Mouse (Mus musculus) neural tube, embryonic 11.5 days (tissue): ENCODE data around the gene Rnf207. TPM values are rescaled to one million over a fixed set of nuclear protein-coding genes. Genes with fewer than 3 reads are reported as not detected.

ENCODE experiments used
- ATAC-seq: fragments of 200-750 bp; cut with Nextera tagmentation; 2 replicates; pipeline ENCODE4 v1.8.0; 2017; ENCODE audit warnings: moderate number of reproducible peaks, mild to moderate bottlenecking, moderate TSS enrichment, moderate library complexity; ENCODE audit not compliant: insufficient read depth, low FRiP score, low TSS enrichment
- DNase-seq: peaks from one replicate; pipeline ENCODE4 v3.0.0-alpha.2; 2015; ENCODE audit warnings: low spot score
- H3K27ac ChIP-seq: fragments of 300-500 bp; sonication (generic); 2 replicates; pipeline ENCODE4 v1.5.1; 2014; ENCODE audit warnings: low read depth, mild to moderate bottlenecking, low read length
- H3K27me3 ChIP-seq: fragments of 300-500 bp; sonication (generic); 2 replicates; pipeline ENCODE4 v1.6.1; 2014; ENCODE audit warnings: mild to moderate bottlenecking, low read length, mixed read lengths; ENCODE audit not compliant: control insufficient read depth, insufficient read depth
- H3K36me3 ChIP-seq: fragments of 300-500 bp; sonication (generic); 2 replicates; pipeline ENCODE4 v1.6.1; 2014; ENCODE audit warnings: mild to moderate bottlenecking, low read length, moderate library complexity, mixed read lengths; ENCODE audit not compliant: control insufficient read depth, insufficient read depth
- H3K4me1 ChIP-seq: fragments of 300-500 bp; sonication (generic); 2 replicates; pipeline ENCODE4 v1.6.1; 2014; ENCODE audit warnings: low read length, mixed read lengths; ENCODE audit not compliant: control insufficient read depth, insufficient read depth
- H3K4me2 ChIP-seq: fragments of 300-500 bp; sonication (generic); 2 replicates; pipeline ENCODE4 v1.6.1; 2014; ENCODE audit warnings: low read depth, mild to moderate bottlenecking, moderate library complexity
- H3K4me3 ChIP-seq: fragments of 300-500 bp; sonication (generic); 2 replicates; pipeline ENCODE4 v1.5.1; 2014; ENCODE audit warnings: low read depth, low read length
- H3K9ac ChIP-seq: fragments of 300-500 bp; sonication (generic); 2 replicates; pipeline ENCODE4 v1.6.1; 2014; ENCODE audit warnings: mild to moderate bottlenecking, low read length
- H3K9me3 ChIP-seq: fragments of 300-500 bp; sonication (generic); 2 replicates; pipeline ENCODE4 v1.6.1; 2016; ENCODE audit warnings: low read length; ENCODE audit not compliant: control insufficient read depth
- WGBS: fragments of 180-500 bp; shearing (Covaris S2); extraction: QIAGEN DNeasy Blood & Tissue Kit; methylation state at CpG from one replicate; pipeline ENCODE4 v1.1.7; 2014; 5-methylcytosine and 5-hydroxymethylcytosine counted together
- polyA plus RNA-seq: library from polyadenylated mRNA; unstranded; fragments of >200 nt; fragmentation: Nextera tagmentation; extraction: Ambion mirVana; gene quantifications from 2 replicates; pipeline ENCODE4 v1.2.1, GENCODE M21; 2014

Rnf207 gene
- polyA plus RNA-seq, 1 experiment from 2014 or later: 2.1 TPM

DNA sequence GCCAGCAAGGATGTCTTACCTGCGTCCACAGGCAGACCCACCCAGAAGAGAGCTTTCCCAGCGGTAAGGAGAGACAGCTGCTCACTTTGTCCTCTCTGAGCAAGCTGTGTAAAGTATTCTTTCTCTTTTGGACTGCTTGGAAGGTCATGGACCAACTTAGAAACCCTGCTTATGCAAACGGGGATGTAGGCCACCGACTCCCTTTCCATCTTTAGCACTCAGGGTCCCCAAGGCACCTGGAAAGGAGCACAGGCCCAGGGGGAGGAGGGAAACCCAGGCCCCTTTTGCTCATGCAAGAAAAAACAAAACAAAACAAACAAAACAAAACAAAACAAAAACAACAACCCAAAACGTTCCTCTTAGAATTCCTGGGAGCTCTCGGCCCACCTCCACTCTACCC, 27.2 kb downstream of the Rnf207 start, which contains the start of gene Hes3:
Gene Hes3, minus strand, starts transcription at position 101 of the 400 bp plus-strand sequence.
- Histone ChIP-seq H3K4me1 (peaks cover 59% of the 10 kb centered on the region), H3K4me2 (peak within 1 kb of the TSS; percentile 47), H3K36me3 (no peaks in the 10 kb centered on the region), H3K27me3 (peaks cover 56% of the 10 kb centered on the region), H3K9me3 (no peaks in the 10 kb centered on the region), H3K4me3 (peak within 1 kb of the TSS; percentile 23), H3K27ac (no peak within 1 kb of the TSS), H3K9ac (peak within 1 kb of the TSS; percentile 45)
- WGBS: 21% methylated on average over 6 of the region's 6 CpGs
- ATAC-seq (no peak), DNase-seq (no peak)

- Histone ChIP-seq H3K36me3 (no peaks in the 10 kb centered on the region), H3K27ac (no peak overlapping the region), H3K4me2 (peak overlapping the region; percentile 47), H3K4me1 (peaks cover 63% of the 10 kb centered on the region), H3K9ac (0 out of 2 replicates have a peak overlapping the region, but pooled peaks have one; percentile 45), H3K4me3 (no peak overlapping the region), H3K9me3 (no peaks in the 10 kb centered on the region), H3K27me3 (peaks cover 61% of the 10 kb centered on the region)
- ATAC-seq (no peak; the same call in 1 of the 2 replicates), DNase-seq (no peak)
- WGBS: 5% methylated on average over 11 of the region's 11 CpGs
Measured at GRCm38 (mm10) chr4:152290991-152291390, 27.8 kb downstream of the Rnf207 start.

DNA sequence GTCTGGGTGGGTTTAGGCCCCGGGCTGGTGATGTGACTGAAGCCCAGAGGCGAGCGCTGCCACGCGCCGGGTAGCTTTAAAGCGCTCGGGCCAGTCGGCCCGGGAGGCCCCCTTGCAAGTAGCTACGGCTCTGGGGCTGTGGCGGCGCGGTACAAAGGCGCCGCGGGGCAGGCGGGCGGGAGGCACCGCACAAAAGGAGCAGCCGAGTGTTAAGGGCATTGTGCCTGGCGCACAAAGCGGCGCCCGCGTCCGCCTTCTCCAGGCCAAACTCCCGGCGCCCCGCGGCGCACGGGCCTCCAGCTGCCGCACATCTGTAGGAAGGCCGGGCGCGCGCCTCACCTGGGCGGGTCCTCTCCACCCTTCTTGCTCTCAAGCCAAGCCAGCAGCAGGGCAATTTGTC, 28.4 kb downstream of the Rnf207 start:
- peak overlapping the region; percentile 23 for H3K4me3 ChIP-seq
- 0% methylated on average over 23 of the region's 39 CpGs for WGBS

GRCm38 (mm10) chr4:152288398-152288945, 30.3 kb downstream of the Rnf207 start:
- DNase-seq (peak; percentile 75), ATAC-seq (no peak)
- WGBS: 31% methylated on average over 18 of the region's 18 CpGs
- H3K9ac ChIP-seq: no peak overlapping the region
- no peak overlapping the region for H3K27ac ChIP-seq
- no peaks in the 10 kb centered on the region for H3K36me3 ChIP-seq
- no peak overlapping the region for H3K4me3 ChIP-seq
- H3K27me3 ChIP-seq: peaks cover 78% of the 10 kb centered on the region
- H3K9me3 ChIP-seq: no peaks in the 10 kb centered on the region
- H3K4me1 ChIP-seq: peaks cover 55% of the 10 kb centered on the region
- H3K4me2 ChIP-seq: no peak overlapping the region

More for the DNA sequence above, 28.4 kb downstream of the Rnf207 start:
- peak; percentile 60 for ATAC-seq
- DNase-seq: peak; percentile 85
- Histone ChIP-seq H3K9me3 (no peaks in the 10 kb centered on the region), H3K27me3 (peaks cover 60% of the 10 kb centered on the region), H3K4me1 (peaks cover 65% of the 10 kb centered on the region), H3K27ac (no peak overlapping the region), H3K9ac (peak overlapping the region; percentile 45), H3K36me3 (no peaks in the 10 kb centered on the region), H3K4me2 (peak overlapping the region; percentile 47)

DNA sequence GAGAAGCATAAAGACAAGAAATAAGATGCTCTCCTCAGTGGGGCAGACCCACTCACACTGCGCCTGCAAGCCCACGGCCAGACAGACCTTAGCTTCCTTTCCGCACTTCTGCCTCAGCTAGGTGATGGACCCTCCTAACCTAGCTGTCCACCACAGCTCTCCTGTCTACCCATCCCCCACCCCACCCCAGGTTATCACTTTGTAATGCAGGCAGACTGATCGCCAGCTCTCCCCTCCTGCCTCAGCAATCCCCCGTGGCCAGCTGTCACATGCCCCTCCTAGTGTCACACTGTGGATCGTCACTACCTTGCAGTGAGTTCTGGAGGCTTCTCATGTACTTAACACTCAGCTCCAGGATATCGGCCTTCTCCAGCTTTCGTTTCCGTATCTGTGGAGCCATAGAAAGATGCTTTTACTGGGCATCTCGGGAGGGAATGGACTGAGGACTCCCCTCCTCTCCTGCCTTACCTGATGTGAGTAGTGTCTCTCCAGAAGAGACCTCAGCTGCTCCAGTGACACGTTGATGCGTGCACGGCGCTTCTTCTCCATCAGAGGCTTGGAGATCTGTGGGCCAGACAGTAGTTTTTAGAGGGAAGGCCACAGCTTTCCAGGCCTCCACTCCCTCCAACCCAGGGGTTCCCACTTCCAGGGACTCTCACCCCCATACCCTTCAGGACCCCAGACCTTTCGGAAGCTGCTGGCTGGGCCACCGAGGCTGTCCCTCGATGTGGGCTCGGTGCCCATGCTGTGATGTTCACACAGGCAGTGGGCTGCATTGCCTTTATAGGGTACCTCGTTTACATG, 31.3 kb downstream of the Rnf207 start:
- DNase-seq: no peak
- H3K27ac ChIP-seq: no peak overlapping the region
- no peaks in the 10 kb centered on the region for H3K36me3 ChIP-seq
- peak overlapping the region; percentile 26; the same call in 1 of the 2 replicates for H3K4me3 ChIP-seq
- ATAC-seq: no peak
- H3K4me2 ChIP-seq: peak overlapping the region; percentile 44
- H3K4me1 ChIP-seq: peaks cover 52% of the 10 kb centered on the region
- H3K27me3 ChIP-seq: peaks cover 85% of the 10 kb centered on the region
- 6% methylated on average over 19 of the region's 19 CpGs for WGBS
- no peaks in the 10 kb centered on the region for H3K9me3 ChIP-seq
- peak overlapping the region; percentile 10; the same call in 1 of the 2 replicates for H3K9ac ChIP-seq

GRCm38 (mm10) chr4:152286887-152287286, 31.9 kb downstream of the Rnf207 start:
- peaks cover 47% of the 10 kb centered on the region for H3K4me1 ChIP-seq
- WGBS: 4% methylated on average over 26 of the region's 26 CpGs
- H3K27ac ChIP-seq: no peak overlapping the region

DNA sequence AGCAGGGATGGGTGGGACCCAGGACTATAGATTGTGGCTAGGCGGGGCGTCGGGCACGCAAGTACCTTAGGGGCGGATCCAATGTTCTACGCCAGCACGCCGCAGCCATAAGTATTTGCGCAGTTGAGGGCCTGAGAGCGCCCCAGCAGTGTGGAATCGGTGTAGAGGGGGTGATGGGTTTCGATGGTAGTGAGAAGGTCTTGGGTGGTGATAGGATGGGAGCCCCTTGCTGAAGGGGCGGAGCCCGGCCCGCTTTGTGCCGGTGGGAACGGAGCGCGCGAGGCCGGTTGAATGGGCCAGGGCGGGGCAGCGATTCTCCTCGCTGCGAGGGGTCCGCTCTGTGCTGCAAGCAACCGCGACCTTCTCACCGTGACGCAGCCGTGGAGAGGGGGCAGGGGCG, 32.6 kb downstream of the Rnf207 start:
- Histone ChIP-seq H3K36me3 (no peaks in the 10 kb centered on the region), H3K9ac (no peak overlapping the region; the same call in 1 of the 2 replicates), H3K27ac (no peak overlapping the region), H3K27me3 (peaks cover 90% of the 10 kb centered on the region), H3K4me2 (peak overlapping the region; percentile 44), H3K4me3 (peak overlapping the region; percentile 26), H3K9me3 (no peaks in the 10 kb centered on the region), H3K4me1 (peaks cover 42% of the 10 kb centered on the region)
- under 1% methylated on average over 32 of the region's 32 CpGs for WGBS
- ATAC-seq (peak; percentile 24; the same call in 1 of the 2 replicates), DNase-seq (peak; percentile 58)

More at GRCm38 (mm10) chr4:152286887-152287286, 31.9 kb downstream of the Rnf207 start:
- Histone ChIP-seq H3K4me3 (peak overlapping the region; percentile 26; the same call in 1 of the 2 replicates), H3K36me3 (no peaks in the 10 kb centered on the region), H3K9me3 (no peaks in the 10 kb centered on the region), H3K9ac (peak overlapping the region; percentile 10; the same call in 1 of the 2 replicates), H3K4me2 (peak overlapping the region; percentile 44), H3K27me3 (peaks cover 90% of the 10 kb centered on the region)
- DNase-seq (peak; percentile 75), ATAC-seq (no peak)

DNA sequence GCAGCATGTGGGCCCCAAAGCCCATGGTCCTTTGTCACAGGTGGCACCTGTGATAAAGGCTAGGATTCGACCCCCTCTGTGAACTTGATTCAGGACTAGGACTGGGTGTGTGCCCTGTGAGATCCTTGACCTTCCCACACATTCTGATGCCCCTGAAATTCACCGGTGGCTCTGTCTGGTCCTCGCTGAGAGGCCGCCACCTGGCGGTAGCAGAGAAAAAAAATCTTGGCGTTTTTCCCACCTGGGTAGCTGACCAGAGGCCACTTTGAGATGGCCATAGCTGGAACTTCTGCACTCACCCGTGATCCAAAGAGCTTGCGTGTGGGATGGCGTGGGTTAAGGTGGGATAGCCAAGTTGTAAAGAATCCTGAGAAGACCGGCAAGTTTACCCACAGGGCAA, 33.3 kb downstream of the Rnf207 start:
- WGBS: 4% methylated on average over 10 of the region's 10 CpGs
- H3K27ac ChIP-seq: no peak overlapping the region
- no peaks in the 10 kb centered on the region for H3K36me3 ChIP-seq
- H3K9me3 ChIP-seq: no peaks in the 10 kb centered on the region
- H3K4me2 ChIP-seq: no peak overlapping the region
- peaks cover 36% of the 10 kb centered on the region for H3K4me1 ChIP-seq
- H3K4me3 ChIP-seq: no peak overlapping the region
- H3K9ac ChIP-seq: no peak overlapping the region
- peaks cover 90% of the 10 kb centered on the region for H3K27me3 ChIP-seq
- DNase-seq: peak; percentile 59
- ATAC-seq: no peak
